Mouse (Mus musculus) erythroblast, adult 5-6 weeks (primary cell): Measurements from ENCODE around the gene Mapk10. TPM values are rescaled to one million over a fixed set of nuclear protein-coding genes. Genes with fewer than 3 reads are reported as not detected.
"Not testable (repeated sequence)": the region's sequence is repeated elsewhere in the genome, so short reads cannot be mapped to it uniquely, and the experiment has no call there.

Source experiments
- ATAC-seq: replicated peaks from 2 replicates; pipeline ENCODE4 v1.8.0; 2016; ENCODE audit warnings: moderate number of reproducible peaks, mild to moderate bottlenecking, moderate TSS enrichment, inconsistent platforms; ENCODE audit not compliant: poor library complexity, low FRiP score, severe bottlenecking
- total RNA-seq, 2 experiments: library from RNA; stranded (forward) in 1 of 2; stranded (reverse) in 1 of 2; fragments of 150-400 nt in 1 of 2; fragments of 200-764, 138-1000 nt in 1 of 2; gene quantifications; 2 replicates each; pipeline versions ENCODE4 v1.2.3 to v1.2.4; 2015 to 2017; ENCODE audit warnings: low replicate concordance in 2 of 2

Gene Mapk10
- total RNA-seq, 2 experiments from 2014 or later: not detected

DNA sequence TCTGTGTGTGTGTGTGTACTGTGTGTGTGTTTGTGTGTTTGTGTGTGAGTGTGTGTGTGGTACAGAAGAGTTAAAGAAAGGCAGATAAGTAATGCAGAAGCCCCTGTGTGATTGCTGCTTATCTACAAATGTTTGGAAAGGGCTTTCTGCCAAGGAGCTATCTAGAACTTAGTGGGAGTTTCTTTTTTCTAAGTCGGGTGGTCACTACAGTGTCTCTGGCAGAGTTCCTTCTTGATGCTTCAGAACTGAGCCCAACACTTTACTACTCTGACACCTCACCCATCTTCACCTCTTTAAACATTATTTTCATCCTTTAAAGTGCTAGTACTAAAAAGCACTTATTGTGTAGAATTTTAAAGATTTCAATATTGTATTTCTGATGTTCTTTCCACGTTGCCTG is 232.8 kb downstream of the Mapk10 start:
- ATAC-seq: no peak

DNA sequence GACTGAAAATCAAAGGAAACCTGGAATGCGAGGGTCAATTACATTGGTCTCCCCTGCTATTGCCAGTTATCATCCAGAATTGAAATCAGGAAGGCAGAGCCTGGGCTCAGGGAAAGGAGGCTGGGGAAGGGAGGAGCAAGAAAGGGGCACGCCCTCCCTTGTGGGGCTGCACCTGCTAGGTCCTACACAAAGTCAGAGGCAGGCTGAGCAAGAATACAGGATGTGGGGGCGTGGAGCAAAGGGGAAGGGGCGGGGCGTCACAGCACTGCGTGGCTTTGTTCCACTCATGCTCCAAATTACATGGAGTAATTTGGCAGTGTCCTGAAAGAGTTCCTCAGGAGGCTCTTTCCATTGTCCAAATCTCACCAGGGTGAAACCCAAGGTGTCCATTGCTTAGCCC is 234.0 kb downstream of the Mapk10 start:
- ATAC-seq: no peak

DNA sequence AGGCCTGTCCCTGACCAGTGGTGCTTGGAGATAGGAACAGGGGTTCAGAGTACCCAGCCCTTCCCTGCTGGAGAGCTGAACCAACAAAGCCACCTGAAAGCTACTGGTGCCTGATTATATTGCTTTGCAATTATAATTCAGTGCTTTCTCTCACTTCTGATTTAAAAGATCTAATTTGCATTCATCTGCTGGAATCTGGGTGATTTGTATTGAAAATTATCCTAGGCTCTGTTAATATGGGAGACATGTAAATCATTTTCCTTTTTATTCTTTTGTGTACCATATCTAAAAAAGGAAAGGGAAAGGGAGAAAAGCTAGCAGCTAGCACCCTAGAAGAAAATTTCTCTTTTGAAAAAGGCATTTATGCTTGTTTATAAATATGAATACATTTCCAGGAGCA is 234.6 kb downstream of the Mapk10 start:
- ATAC-seq: no peak

DNA sequence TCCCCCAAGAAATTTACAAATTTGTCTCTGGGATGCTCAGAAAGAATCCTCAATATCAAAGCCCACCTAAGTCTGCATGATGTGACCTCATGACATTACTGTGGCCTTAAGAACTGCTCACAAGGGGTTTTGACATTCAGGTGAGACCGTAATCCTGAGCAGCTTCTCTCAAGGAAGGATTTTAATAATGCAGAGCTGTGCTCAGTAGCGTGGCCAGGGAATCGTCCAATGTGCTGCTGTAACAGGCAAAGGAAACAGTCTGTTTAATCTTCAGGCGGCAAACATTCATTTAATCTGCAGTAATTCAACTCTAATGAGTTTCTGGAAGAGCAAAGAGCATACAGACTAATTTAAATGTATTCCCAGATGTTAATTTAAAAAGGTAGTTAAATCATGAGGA is 236.7 kb downstream of the Mapk10 start:
- ATAC-seq: no peak

DNA sequence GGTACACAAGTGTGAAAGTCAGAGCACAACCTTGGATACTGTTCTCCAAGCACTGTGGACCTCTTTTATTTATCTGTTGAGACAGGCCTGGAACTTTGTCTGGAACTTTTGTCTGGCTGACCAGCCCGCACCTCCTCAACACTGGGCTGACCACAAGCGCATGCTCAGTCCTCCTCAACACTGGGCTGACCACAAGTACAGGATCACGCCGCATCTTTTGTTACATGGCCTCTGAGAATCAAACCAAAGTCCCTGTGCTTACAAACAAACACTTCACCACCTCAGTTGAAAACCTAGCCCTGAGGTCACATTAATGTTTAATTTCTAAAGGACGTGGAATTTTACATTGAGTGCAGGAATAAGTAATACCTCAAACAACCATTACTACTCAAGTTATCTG is 246.7 kb downstream of the Mapk10 start:
- no peak for ATAC-seq

DNA sequence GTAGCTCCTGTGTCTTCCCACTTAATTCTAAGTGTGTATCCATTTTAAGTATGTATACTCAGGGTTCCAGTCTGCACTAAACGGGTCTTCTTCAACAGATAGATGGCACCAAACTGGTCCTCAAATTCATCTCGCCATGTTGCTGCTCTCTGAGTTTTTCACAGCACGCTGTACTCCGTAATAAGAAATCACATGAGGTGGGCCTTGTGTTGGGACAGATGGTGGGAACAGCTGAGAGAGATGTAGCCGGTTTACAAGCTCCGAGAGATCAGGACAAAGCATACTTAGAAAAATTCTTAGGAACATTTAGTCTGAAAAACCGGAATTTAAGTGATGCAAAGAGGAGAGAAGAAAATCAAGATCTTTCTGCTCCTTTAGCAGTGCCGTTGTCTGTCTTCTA is 257.7 kb downstream of the Mapk10 start:
- ATAC-seq: no peak

DNA sequence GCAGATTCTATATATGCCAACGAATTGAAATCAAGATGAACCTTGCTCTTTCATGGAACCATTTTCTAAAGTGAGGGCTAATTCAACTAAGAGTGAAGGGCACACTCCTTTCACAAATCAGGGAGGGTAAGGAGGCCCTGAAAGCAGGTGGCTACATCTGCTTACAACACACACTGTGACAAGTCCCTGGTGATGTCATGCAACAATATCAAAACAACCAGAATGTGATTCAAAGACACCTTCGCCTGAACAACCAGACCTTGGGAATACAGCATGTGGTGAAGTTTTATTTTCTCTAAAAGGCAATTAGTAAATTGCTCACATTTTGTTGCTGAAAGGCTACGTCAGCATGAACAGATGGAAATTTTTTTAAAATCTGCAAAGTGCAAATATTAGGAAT is 258.2 kb downstream of the Mapk10 start:
- ATAC-seq: no peak

DNA sequence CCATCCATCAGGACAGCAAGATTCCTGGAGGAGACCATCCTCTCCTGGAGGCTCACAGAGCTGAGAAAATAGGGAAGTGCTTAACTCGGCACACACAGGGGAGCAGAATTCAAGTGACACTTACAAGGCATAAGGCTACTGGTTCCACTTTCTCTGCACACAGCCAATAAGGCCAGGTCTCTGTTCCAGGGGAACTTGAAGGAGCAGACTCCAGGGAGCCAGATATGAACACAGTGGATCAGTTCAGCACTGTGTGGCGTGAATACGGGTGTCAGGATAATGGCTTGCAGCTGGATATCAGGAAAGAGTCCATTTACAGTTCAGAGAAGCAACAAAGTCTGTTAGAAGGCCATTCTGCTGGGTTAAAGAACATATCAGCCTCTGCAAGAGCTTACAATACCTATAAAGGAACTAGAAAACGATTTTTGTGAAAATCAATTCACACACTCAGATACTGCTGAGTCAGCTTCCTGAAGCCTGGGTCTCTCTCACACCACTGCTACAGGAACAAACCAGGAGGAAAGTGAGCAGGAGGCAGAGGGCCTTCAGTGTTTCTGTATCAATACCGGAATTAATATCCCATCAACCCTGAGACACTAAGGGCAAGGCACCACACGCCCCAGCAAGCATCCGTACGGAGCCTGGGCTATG is 263.9 kb downstream of the Mapk10 start:
- no peak for ATAC-seq

DNA sequence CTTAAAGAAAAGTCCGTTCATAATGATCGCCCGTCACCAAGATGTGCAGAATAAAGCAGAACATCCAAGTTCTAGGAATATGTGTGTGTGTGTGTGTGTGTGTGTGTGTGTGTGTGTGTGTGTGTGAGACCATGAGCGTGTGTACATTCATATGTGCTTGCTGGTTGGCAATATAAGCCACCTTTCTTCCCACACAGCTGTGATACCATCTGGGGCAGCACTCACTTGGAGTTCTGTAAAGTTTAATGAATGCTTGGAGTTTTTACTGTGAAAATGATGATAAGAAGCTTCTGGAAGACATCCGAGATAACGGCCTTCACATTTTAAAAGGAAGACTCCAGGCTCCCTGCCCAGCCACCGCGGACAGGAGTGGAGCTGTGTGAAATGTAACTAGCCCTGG is 264.5 kb downstream of the Mapk10 start:
- ATAC-seq: no peak

DNA sequence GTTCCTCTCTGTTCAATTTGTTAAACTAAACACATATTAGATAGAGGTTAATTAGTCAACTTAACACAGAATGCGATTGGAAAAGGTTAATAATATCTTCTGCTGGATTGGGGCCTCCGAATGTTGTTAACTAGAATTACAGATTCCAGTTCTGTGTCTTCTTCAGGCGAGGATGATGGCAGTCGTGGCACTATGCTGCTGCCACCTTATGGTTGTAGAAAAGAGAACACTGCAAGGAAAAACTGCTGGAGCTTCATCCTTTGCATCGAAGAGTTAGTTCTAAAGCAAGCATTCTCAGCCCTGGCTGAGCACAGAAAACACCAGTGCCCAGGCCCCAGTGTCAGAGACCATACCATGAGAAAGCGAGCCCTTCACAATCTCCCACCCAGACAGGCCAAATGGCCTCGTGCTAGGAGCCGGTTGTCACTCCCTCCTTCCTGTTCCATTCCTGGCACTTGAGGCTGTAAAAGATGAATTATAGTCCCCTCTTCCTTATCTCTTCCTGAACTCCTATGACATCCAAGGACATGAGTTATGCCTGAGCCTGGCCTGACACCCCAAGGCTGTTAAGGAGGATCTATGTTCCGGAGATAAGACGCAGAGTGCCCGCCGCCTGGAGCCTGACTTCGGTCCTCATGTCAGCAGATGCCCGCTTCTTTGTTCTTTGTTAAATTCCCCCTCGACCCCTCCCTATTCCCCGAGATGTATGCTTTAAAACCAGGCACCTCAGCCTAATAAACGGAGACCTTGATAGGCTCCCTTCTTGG is 267.1 kb downstream of the Mapk10 start:
- ATAC-seq: not testable (repeated sequence)

DNA sequence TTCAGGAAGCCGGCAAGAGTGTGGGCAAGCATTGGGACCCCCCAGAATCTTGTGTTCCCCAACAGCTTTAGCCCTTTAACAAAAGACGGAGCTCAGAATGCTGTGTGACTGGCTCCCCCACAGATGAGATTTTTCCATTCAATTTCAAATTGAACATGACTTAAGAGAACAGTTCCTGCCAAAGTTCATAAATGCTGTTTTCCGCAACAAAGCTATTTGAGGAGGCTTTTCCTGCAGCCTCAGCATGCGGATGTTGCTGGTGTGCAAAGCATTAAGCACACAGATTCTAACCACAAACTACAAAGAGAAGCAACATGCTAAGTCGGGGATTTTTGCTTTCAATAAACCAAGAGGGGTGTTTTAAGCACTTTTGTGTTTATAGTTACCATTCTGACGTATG is 281.0 kb downstream of the Mapk10 start:
- ATAC-seq: no peak

DNA sequence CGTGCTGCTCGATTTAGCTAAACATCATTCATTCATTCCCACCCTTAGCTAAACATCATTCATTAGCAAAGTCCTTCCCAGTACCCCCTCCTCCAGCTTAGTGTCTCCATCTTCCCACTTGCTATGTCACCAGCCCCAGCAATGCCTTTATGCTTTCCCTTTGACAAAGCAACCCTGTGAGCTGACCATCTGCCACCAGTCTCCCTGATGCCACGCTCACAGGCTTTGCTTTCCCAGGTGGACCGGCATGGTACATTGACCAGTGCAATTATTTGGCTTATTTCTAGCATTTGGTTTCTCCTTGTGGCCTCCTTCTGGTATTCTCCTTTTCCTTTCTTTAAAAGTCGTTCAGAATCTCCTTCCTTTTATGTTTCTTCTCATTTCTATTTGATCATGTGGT is 284.3 kb downstream of the Mapk10 start:
- ATAC-seq: no peak

DNA sequence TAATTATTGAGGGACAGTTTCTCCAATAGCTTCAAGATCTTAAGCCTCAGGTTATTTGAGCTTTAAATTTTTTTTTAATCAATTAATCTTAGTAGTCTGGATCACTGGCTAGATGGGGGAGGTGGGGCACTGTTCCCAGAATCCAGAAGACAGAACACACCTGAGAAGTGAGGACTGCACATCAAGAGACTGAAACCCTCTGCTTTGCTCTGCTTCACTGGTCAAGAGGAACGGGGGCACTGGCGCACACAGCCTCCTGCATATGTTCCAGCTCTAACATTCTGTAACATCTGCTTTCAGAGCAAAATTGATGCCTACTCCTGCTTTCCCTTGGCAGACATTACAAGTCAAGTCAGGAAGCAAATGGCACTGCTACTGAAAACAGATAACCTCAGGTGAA is 290.9 kb downstream of the Mapk10 start:
- ATAC-seq: no peak

DNA sequence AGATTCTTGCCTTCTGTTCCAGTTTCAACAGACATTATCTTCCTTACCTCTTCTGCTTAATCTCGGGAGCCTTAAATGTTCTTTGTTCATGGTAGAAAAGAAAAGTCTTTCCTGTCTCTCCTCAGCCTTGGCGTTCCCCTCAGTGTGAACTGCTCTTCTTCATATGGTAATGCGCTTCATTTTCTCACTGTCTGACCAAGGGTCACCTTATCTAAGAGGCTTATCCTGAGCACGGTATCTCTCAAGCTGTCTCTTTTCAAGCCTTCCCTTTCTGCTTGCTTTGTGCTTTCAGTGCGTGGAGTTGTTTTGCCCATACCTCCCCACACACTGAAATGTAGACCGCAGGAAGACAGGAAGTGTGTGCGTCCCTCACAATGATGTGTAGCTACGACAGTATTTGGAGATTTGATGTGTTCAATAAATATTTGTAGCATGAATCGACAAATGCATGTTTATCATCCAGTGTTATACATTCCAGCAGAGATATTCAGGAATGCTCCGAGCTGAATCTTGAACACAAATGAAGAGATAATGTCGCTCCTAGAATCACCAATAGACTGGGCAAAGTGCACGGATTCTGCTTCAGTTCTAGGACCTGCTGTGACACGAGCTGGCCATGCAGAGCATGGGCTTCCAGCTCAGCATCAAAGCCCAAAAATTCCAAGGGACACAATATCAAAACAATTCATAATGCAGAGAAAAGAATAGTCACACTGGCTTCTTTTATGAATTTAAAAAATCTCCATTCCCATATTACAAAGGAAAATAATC is 305.5 kb downstream of the Mapk10 start:
- no peak for ATAC-seq

DNA sequence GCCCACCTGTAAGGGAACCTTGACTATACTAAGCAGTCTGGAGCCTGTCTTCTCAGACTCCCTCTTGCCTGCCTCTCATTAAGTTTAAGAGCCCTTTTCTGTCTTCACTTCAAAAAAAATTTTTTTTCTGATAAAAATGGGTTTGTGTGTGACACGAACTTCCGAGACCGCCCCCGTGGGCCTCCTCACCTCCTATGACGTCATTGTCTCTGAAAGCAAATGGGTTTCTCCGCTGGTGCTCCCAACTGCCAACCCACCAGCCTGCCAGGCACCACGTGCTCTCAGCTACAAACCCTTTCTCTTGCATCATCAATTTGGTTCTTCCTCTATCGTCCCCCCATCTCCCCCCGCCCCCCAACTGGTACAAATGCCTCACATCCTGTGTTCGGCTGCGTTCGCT is 307.1 kb downstream of the Mapk10 start:
- ATAC-seq: no peak

DNA sequence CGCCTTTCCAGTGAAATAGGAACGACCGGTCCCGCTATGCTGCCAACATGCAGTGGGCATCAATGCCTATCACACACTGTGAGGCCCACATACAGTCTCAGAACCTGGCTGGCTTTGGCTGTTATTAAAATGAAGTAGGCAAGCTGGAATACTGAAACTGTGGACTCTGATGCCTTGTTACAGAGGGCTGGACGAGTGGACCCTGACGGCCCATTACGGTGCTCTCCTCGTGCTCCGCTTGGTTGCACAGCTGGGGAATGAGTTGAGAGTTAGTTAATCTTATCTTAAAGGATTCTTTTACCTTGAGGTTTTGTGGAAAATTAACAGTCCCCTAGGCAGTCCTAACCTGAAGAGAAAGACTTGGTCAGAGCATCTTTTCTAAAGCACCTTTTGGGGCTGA is 307.6 kb downstream of the Mapk10 start:
- no peak for ATAC-seq

DNA sequence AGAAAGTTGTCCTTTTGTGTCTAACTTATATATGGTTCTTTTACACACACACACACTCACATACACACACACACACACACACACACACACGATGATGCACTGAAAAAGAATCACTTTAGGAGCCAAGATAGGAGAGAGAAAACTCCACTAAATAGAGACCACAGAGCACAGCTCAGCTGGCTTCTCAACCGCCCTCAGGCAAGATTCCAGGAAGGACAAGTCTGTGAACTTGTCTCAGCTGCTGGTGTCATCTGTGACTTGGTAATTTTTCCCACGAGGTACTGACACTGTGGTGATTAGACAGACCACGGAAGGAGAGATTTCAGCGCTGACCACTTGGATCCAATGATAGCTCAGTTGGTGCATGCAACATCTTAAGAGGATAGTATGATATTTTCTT is 310.0 kb downstream of the Mapk10 start:
- ATAC-seq: no peak

DNA sequence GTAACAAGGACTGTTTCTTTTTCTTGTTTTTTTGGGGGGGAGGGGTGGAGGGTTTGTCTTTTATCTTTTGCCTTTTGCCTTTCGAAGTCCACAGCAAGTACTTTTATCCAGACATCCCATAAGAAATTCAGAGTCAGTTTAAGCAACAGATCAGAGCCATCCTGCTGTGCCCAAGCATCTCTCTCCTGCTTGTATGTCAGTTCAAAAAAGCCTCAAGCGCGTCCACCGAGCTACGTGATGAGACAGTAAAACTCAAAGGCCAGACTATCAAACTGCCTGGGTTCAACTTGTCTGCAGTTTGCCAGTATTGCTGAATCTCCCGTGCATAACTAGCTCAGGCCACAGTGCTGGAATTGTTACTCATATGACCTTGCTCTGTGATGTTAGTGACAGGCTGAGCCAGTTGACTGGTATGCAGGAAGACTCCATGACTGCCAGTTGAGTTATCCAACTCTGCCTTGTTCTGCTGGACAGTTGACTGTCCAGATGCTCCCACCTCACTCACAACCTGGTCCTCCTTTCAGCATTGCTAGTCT is 311.4 kb downstream of the Mapk10 start:
- no peak for ATAC-seq

DNA sequence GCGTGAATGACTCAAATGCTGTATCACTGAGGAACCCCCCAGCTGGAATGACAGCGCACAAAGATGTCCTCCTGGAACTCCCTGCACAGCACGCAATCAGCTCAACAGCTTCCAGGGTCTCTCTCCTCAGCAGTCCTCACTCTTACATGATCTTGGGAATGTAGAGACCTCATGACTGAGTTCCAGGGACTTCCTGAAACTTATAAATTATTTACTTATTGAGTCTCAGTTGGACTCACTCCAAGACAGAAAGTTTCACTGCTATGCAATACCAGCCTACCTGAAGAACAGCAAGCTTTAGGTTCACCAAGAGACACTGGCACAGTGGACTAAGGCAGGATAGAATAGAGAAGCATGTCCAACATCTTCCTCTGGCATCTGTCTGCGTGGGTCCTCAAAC is 312.8 kb downstream of the Mapk10 start:
- ATAC-seq: no peak

DNA sequence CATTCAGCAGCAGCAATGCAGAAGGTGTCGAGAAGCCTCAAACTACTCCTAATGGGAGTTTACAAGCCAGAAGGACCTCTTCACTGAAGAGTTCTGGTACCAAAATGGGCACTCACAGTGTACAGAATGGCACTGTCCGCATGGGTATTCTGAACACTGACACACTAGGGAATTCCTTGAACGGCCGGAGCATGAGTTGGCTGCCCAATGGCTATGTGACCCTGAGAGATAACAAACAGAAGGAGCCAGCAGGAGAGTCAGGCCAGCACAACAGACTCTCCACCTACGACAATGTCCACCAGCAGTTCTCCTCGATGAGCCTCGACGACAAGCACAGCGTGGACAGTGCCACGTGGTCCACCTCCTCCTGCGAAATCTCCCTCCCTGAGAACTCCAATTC is 318.9 kb downstream of the Mapk10 start:
- no peak for ATAC-seq

DNA sequence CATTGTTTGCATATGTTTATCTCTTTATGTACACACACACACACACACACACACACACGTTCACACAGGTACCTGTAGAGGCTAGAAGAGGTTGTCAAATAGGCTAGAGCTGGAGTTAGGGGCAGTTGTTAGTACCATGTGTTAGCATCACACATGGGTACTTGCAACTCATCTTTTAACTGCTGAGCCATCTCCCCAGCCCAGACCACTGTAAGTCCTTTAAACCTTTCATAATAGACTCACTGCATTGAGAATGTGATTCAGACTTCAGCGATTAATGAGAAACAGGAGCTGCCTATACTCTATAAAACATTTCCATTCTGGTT is 322.0 kb downstream of the Mapk10 start:
- no peak for ATAC-seq
